Mouse (Mus musculus): Measurements from ENCODE around the gene Slc25a17. TPM values are rescaled to one million over a fixed set of nuclear protein-coding genes. Genes with fewer than 3 reads are reported as not detected.

Gene Slc25a17
- polyA plus RNA-seq, 1 experiment from 2014 or later, result 40.9 TPM

GRCm38 (mm10) chr15:81370356-81370755, 9.7 kb upstream of the Slc25a17 start:
- H3K36me3 ChIP-seq (replicated peaks), result peaks cover 75% of the 10 kb centered on the region
- no peak overlapping the region for H3K4me2 ChIP-seq
- H3K27ac ChIP-seq (replicated peaks), result no peak overlapping the region
- H3K27me3 ChIP-seq, result no peaks in the 10 kb centered on the region
- H3K4me1 ChIP-seq (replicated peaks), result 0 out of 2 replicates have a peak, but pooled peaks cover 5% of the 10 kb centered on the region
- no peak for ATAC-seq (ENCODE audit: insufficient read depth)
- H3K4me3 ChIP-seq (replicated peaks), result no peak overlapping the region
- no peak overlapping the region for H3K9ac ChIP-seq
- no peaks in the 10 kb centered on the region for H3K9me3 ChIP-seq (replicated peaks)
- 68% methylated on average over 1 of the region's 1 CpGs for WGBS (ENCODE audit: insufficient replicate concordance)

DNA sequence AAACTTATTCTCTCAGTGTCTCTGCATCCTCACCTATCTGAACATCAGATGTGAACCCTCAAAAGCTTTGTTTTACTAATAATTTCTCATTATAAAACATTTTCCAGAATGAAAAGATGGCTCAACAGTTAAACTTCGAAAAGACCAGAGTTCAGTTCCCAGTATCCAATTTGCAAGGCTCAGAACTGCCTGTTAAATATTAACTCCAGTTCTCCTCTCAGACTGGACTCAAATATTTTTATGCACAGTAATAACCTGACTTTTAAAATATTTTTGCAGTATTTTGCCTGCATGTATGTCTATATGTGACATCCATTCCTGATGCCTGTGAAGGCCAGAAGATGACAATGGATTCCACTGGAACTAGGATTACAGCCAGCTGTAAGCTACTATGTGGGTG, 8.0 kb upstream of the Slc25a17 start:
- Histone ChIP-seq H3K4me3 (replicated peaks) (no peak overlapping the region), H3K36me3 (replicated peaks) (peaks cover 67% of the 10 kb centered on the region), H3K4me2 (no peak overlapping the region), H3K9me3 (replicated peaks) (no peaks in the 10 kb centered on the region), H3K4me1 (replicated peaks) (0 out of 2 replicates have a peak, but pooled peaks cover 8% of the 10 kb centered on the region), H3K27me3 (no peaks in the 10 kb centered on the region), H3K27ac (replicated peaks) (no peak overlapping the region), H3K9ac (no peak overlapping the region)
- ATAC-seq (ENCODE audit: insufficient read depth), result no peak
- WGBS (ENCODE audit: insufficient replicate concordance), result 58% methylated on average over 1 of the region's 1 CpGs

DNA sequence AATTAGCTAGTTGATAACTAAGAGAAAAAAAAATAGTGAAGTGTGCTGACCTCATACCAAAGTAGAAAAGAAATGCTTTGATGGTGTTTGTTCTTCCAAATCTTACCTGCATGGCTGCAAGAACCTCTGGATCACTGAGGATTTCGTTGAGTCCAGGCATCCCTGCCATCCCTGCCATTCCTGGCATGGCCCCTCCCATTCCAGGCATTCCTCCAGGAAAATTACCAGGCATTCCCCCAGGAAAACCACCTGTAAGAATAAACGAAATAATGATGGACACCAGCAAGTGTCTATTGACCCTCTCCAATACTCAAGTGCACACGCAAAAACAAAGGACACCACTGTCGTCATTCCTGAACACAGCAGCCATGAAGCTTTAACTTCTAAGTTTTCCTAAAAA, 5.6 kb upstream of the Slc25a17 start:
- Histone ChIP-seq H3K27me3 (no peaks in the 10 kb centered on the region), H3K9ac (no peak overlapping the region), H3K9me3 (replicated peaks) (no peaks in the 10 kb centered on the region), H3K4me1 (replicated peaks) (peaks cover 30% of the 10 kb centered on the region), H3K36me3 (replicated peaks) (peaks cover 48% of the 10 kb centered on the region), H3K4me2 (no peak overlapping the region), H3K4me3 (replicated peaks) (no peak overlapping the region), H3K27ac (replicated peaks) (no peak overlapping the region)
- 75% methylated on average over 4 of the region's 4 CpGs for WGBS (ENCODE audit: insufficient replicate concordance)
- no peak for ATAC-seq (ENCODE audit: insufficient read depth)

DNA sequence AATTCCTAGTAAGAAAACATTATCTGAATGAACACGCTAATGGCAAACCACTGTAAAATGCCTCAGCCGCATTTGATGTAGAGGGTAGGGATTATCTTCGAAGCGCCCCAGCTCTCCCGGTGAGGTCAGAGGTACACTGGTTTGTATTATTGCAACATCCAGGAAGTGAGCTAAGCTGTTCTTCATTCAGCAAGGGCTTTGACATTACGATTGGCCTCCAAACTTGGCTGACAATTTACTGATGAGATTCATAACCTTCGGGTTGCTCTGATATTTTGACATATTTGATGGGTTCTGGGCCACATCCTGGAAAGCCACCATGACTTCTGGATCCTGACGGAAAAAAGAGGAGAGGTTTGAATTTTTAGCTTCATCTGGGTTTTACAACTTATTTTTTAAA, 4.6 kb upstream of the Slc25a17 start:
- no peak for ATAC-seq (ENCODE audit: insufficient read depth)

DNA sequence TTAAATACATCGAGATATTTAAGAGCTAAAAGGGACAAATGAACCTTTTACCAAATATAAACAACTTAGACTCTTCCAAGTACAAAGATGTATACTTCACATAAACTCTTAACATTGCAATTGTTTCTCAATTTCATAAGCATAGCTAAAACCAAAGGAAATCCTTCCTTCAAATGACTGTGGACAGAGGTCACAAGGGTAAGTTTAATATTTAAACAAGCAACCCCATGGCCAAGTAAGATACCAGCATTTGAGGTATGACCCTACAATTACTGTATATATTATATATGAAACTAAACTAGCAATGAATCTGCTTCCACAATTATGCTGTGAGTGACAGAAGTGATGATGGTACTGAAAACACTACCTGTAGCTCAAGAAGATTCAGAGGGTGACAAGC, 3.7 kb upstream of the Slc25a17 start:
- Histone ChIP-seq H3K4me2 (no peak overlapping the region), H3K36me3 (replicated peaks) (peaks cover 29% of the 10 kb centered on the region), H3K4me3 (replicated peaks) (no peak overlapping the region), H3K9ac (no peak overlapping the region), H3K9me3 (replicated peaks) (no peaks in the 10 kb centered on the region), H3K4me1 (replicated peaks) (peaks cover 47% of the 10 kb centered on the region), H3K27me3 (no peaks in the 10 kb centered on the region), H3K27ac (replicated peaks) (no peak overlapping the region)
- no peak for ATAC-seq (ENCODE audit: insufficient read depth)
- 75% methylated on average over 1 of the region's 1 CpGs for WGBS (ENCODE audit: insufficient replicate concordance)

More for the DNA sequence above, 4.6 kb upstream of the Slc25a17 start:
- Histone ChIP-seq H3K4me2 (no peak overlapping the region), H3K9ac (no peak overlapping the region), H3K27me3 (no peaks in the 10 kb centered on the region), H3K4me1 (replicated peaks) (peaks cover 38% of the 10 kb centered on the region), H3K4me3 (replicated peaks) (no peak overlapping the region), H3K36me3 (replicated peaks) (peaks cover 39% of the 10 kb centered on the region), H3K27ac (replicated peaks) (no peak overlapping the region), H3K9me3 (replicated peaks) (no peaks in the 10 kb centered on the region)
- 63% methylated on average over 8 of the region's 8 CpGs for WGBS (ENCODE audit: insufficient replicate concordance)

- 80% methylated on average over 1 of the region's 1 CpGs for WGBS (ENCODE audit: insufficient replicate concordance)
- Histone ChIP-seq H3K4me2 (no peak overlapping the region), H3K27me3 (no peaks in the 10 kb centered on the region)
Observed at GRCm38 (mm10) chr15:81362501-81362900, 1.9 kb upstream of the Slc25a17 start.

DNA sequence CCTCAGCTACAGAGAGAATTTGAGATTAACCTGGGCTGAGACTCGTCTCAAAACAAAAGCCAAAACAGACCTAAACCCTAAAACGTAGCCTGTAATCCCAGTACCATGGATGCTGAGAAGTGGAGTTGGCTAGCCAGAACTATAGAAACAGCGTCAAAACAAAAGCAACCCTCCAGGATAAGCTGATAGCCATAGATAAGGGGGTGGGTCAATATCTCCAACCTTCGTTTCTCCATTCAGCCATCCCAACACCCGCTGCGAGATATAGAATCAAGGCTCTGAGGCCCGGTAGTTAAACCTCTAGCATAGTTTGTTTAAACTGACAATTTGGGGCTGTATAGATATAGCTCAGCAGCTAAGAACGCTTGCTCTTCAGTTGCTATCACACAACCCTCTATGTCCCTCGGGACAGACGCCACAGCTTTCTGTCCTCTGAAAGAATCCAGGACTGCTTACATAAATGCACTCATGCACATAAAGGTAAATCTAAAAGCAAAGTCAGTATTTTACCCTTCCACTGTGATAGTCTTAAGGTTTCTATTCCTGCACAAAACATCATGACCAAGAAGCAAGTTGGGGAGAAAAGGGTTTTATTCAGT, 904 bp upstream of the Slc25a17 start:
- H3K27me3 ChIP-seq, result no peaks in the 10 kb centered on the region
- 7% methylated on average over 10 of the region's 10 CpGs for WGBS (ENCODE audit: insufficient replicate concordance)
- H3K36me3 ChIP-seq (replicated peaks), result peaks cover 14% of the 10 kb centered on the region
- peak overlapping the region; percentile 80 for H3K4me3 ChIP-seq (replicated peaks)
- H3K27ac ChIP-seq (replicated peaks), result peak overlapping the region; percentile 87
- H3K9ac ChIP-seq, result 0 out of 2 replicates have a peak overlapping the region, but pooled peaks have one; percentile 19
- peak overlapping the region; percentile 85 for H3K4me2 ChIP-seq
- ATAC-seq (ENCODE audit: insufficient read depth), result 0 out of 2 replicates have a peak, but pooled peaks have one; percentile 2
- peaks cover 53% of the 10 kb centered on the region for H3K4me1 ChIP-seq (replicated peaks)
- no peaks in the 10 kb centered on the region for H3K9me3 ChIP-seq (replicated peaks)

More at GRCm38 (mm10) chr15:81362501-81362900, 1.9 kb upstream of the Slc25a17 start:
- Histone ChIP-seq H3K4me1 (replicated peaks) (peaks cover 53% of the 10 kb centered on the region), H3K27ac (replicated peaks) (peak overlapping the region; percentile 20; the same call in 1 of the 2 replicates), H3K9ac (no peak overlapping the region), H3K9me3 (replicated peaks) (no peaks in the 10 kb centered on the region), H3K36me3 (replicated peaks) (peaks cover 22% of the 10 kb centered on the region), H3K4me3 (replicated peaks) (no peak overlapping the region)
- ATAC-seq (ENCODE audit: insufficient read depth), result no peak

- peaks cover 53% of the 10 kb centered on the region for H3K4me1 ChIP-seq (replicated peaks)
Observed at GRCm38 (mm10) chr15:81361022-81361404, 401 bp upstream of the Slc25a17 start.

GRCm38 (mm10) chr15:81359421-81359820, 1.2 kb downstream of the Slc25a17 start:
- no peaks in the 10 kb centered on the region for H3K9me3 ChIP-seq (replicated peaks)
- peak overlapping the region; percentile 75; the same call in 1 of the 2 replicates for H3K9ac ChIP-seq
- peak overlapping the region; percentile 85 for H3K4me2 ChIP-seq
- WGBS (ENCODE audit: insufficient replicate concordance), result 73% methylated on average over 5 of the region's 5 CpGs
- ATAC-seq (ENCODE audit: insufficient read depth), result no peak
- H3K4me3 ChIP-seq (replicated peaks), result peak overlapping the region; percentile 80
- peaks cover 53% of the 10 kb centered on the region for H3K4me1 ChIP-seq (replicated peaks)
- H3K36me3 ChIP-seq (replicated peaks), result no peaks in the 10 kb centered on the region; the same call in 1 of the 2 replicates
- 0 out of 2 replicates have a peak overlapping the region, but pooled peaks have one; percentile 87 for H3K27ac ChIP-seq (replicated peaks)
- H3K27me3 ChIP-seq, result no peaks in the 10 kb centered on the region

More at GRCm38 (mm10) chr15:81361022-81361404, 401 bp upstream of the Slc25a17 start:
- Histone ChIP-seq H3K4me2 (peak overlapping the region; percentile 85), H3K9me3 (replicated peaks) (no peaks in the 10 kb centered on the region), H3K27ac (replicated peaks) (peak overlapping the region; percentile 87), H3K36me3 (replicated peaks) (peaks cover 10% of the 10 kb centered on the region; the same call in 1 of the 2 replicates), H3K9ac (0 out of 2 replicates have a peak overlapping the region, but pooled peaks have one; percentile 19), H3K27me3 (no peaks in the 10 kb centered on the region), H3K4me3 (replicated peaks) (peak overlapping the region; percentile 80)
- 20% methylated on average over 6 of the region's 6 CpGs for WGBS (ENCODE audit: insufficient replicate concordance)
- ATAC-seq (ENCODE audit: insufficient read depth), result peak; percentile 44

DNA sequence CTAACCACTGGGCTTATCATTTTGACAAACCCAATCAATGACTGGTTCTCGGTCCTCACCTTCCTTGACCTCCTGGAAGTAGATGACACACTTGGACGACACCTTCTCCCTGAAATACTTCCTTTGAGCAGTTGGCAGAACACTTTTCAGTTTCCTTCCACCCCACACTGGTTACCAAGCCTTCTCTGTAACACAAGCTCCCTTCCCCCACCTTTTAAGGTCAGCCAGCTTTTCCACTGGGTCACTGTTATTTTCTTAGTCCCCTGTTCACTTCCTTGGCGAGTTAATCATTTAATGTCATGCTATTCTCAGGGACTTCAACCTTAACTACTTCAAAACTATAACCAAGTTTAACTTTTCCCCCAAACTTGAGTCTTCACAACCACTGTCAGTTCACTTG, 1.7 kb downstream of the Slc25a17 start:
- WGBS (ENCODE audit: insufficient replicate concordance), result 57% methylated on average over 3 of the region's 3 CpGs
- H3K4me1 ChIP-seq (replicated peaks), result peaks cover 51% of the 10 kb centered on the region
- H3K36me3 ChIP-seq (replicated peaks), result no peaks in the 10 kb centered on the region; the same call in 1 of the 2 replicates

GRCm38 (mm10) chr15:81356946-81357345, 3.7 kb downstream of the Slc25a17 start:
- Histone ChIP-seq H3K4me3 (replicated peaks) (no peak overlapping the region), H3K27me3 (no peaks in the 10 kb centered on the region), H3K4me2 (no peak overlapping the region), H3K36me3 (replicated peaks) (no peaks in the 10 kb centered on the region), H3K9me3 (replicated peaks) (no peaks in the 10 kb centered on the region), H3K9ac (no peak overlapping the region), H3K4me1 (replicated peaks) (peaks cover 35% of the 10 kb centered on the region), H3K27ac (replicated peaks) (no peak overlapping the region)
- 57% methylated on average over 5 of the region's 5 CpGs for WGBS (ENCODE audit: insufficient replicate concordance)
- ATAC-seq (ENCODE audit: insufficient read depth), result no peak

More for the DNA sequence above, 1.7 kb downstream of the Slc25a17 start:
- ATAC-seq (ENCODE audit: insufficient read depth), result no peak
- H3K9ac ChIP-seq, result no peak overlapping the region
- peak overlapping the region; percentile 85 for H3K4me2 ChIP-seq
- peak overlapping the region; percentile 2; the same call in 1 of the 2 replicates for H3K27ac ChIP-seq (replicated peaks)
- no peaks in the 10 kb centered on the region for H3K27me3 ChIP-seq
- H3K4me3 ChIP-seq (replicated peaks), result peak overlapping the region; percentile 80; the same call in 1 of the 2 replicates
- H3K9me3 ChIP-seq (replicated peaks), result no peaks in the 10 kb centered on the region

Data from liver, embryonic 15.5 days (tissue).